Mouse (Mus musculus) embryonic facial prominence, embryonic 13.5 days (tissue): ENCODE measurements at regions not wholly inside any gene's neighbourhood (a gene's known extent, or its start where the extent isn't known, plus 50 kb on each side); places are given as distances from the start of the nearest gene placed in this dataset.

Source experiments
- ATAC-seq: fragments of 200-750 bp; cut with Nextera tagmentation; 2 replicates; pipeline ENCODE4 v1.8.0; 2017; ENCODE audit warnings: low read depth; ENCODE audit not compliant: insufficient number of reproducible peaks, insufficient read depth, low FRiP score, low TSS enrichment
- H3K27ac ChIP-seq: fragments of 300-500 bp; sonication (generic); 2 replicates; pipeline ENCODE4 v1.5.1; 2015; ENCODE audit warnings: moderate library complexity, mild to moderate bottlenecking, inconsistent platforms
- H3K27me3 ChIP-seq: fragments of 300-500 bp; sonication (generic); 2 replicates; pipeline ENCODE4 v1.6.1; 2015; ENCODE audit warnings: mild to moderate bottlenecking, inconsistent platforms
- H3K36me3 ChIP-seq: fragments of 300-500 bp; sonication (generic); 2 replicates; pipeline ENCODE4 v1.6.1; 2015; ENCODE audit warnings: mild to moderate bottlenecking, inconsistent platforms
- H3K4me1 ChIP-seq: fragments of 300-500 bp; sonication (generic); 2 replicates; pipeline ENCODE4 v1.6.1; 2015; ENCODE audit warnings: inconsistent platforms
- H3K4me2 ChIP-seq: fragments of 300-500 bp; sonication (generic); 2 replicates; pipeline ENCODE4 v1.6.1; 2015; ENCODE audit warnings: moderate library complexity, mild to moderate bottlenecking, inconsistent platforms
- H3K4me3 ChIP-seq: fragments of 300-500 bp; sonication (generic); 2 replicates; pipeline ENCODE4 v1.5.1; 2015; ENCODE audit warnings: mild to moderate bottlenecking, inconsistent platforms
- H3K9ac ChIP-seq: fragments of 300-500 bp; sonication (generic); 2 replicates; pipeline ENCODE4 v1.6.1; 2015; ENCODE audit warnings: mild to moderate bottlenecking, inconsistent platforms
- H3K9me3 ChIP-seq: fragments of 300-500 bp; sonication (generic); 2 replicates; pipeline ENCODE4 v1.6.1; 2016; ENCODE audit warnings: inconsistent platforms
- WGBS: fragments of 180-500 bp; shearing (Covaris S2); methylation state at CpG from one replicate; pipeline ENCODE4 v1.1.7; 2015; ENCODE audit warnings: mixed read lengths; 5-methylcytosine and 5-hydroxymethylcytosine counted together

GRCm38 (mm10) chr11:25330696-25331095, 879.9 kb downstream of the 5730522E02Rik start:
- no peaks in the 10 kb centered on the region for H3K4me1 ChIP-seq
- H3K27me3 ChIP-seq: no peaks in the 10 kb centered on the region
- 83% methylated on average over 4 of the region's 4 CpGs for WGBS
- H3K27ac ChIP-seq: no peak overlapping the region
- no peak overlapping the region for H3K4me3 ChIP-seq
- H3K9me3 ChIP-seq: no peaks in the 10 kb centered on the region
- H3K4me2 ChIP-seq: no peak overlapping the region
- ATAC-seq: no peak
- no peaks in the 10 kb centered on the region for H3K36me3 ChIP-seq
- no peak overlapping the region for H3K9ac ChIP-seq

DNA sequence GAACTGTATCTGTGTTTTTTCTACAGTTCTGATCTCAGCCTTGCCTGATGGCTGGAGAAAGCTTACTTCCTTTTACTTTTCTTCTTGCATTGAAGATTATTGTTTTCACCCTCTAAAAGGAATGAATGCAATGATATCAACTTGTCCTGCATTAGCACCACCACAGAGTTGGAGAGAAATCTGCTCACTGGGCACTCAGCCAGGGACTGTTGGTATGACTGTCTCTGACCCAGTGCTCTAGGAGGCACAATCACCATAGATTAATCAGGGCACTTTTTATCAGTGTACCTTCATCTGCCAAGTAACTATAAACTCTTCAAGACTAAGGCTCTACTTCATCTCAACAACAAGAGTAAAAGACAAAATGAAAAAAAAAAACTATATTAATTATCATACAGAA, 888.1 kb downstream of the 5730522E02Rik start:
- Histone ChIP-seq H3K27me3 (no peaks in the 10 kb centered on the region), H3K4me2 (no peak overlapping the region), H3K4me3 (no peak overlapping the region), H3K9ac (no peak overlapping the region), H3K9me3 (no peaks in the 10 kb centered on the region), H3K4me1 (no peaks in the 10 kb centered on the region), H3K36me3 (no peaks in the 10 kb centered on the region), H3K27ac (no peak overlapping the region)
- no peak for ATAC-seq

GRCm38 (mm10) chr11:25321494-25321893, 889.1 kb downstream of the 5730522E02Rik start:
- no peak overlapping the region for H3K4me3 ChIP-seq
- WGBS: 79% methylated on average over 4 of the region's 4 CpGs
- no peaks in the 10 kb centered on the region for H3K4me1 ChIP-seq
- no peak for ATAC-seq
- no peak overlapping the region for H3K4me2 ChIP-seq
- no peaks in the 10 kb centered on the region for H3K36me3 ChIP-seq
- no peaks in the 10 kb centered on the region for H3K27me3 ChIP-seq
- H3K27ac ChIP-seq: no peak overlapping the region
- no peak overlapping the region for H3K9ac ChIP-seq
- no peaks in the 10 kb centered on the region for H3K9me3 ChIP-seq

GRCm38 (mm10) chr11:25314645-25315044, 895.9 kb downstream of the 5730522E02Rik start:
- 0 out of 2 replicates have a peak, but pooled peaks cover 2% of the 10 kb centered on the region for H3K4me1 ChIP-seq
- ATAC-seq: no peak
- no peak overlapping the region for H3K4me2 ChIP-seq
- H3K9ac ChIP-seq: no peak overlapping the region
- H3K4me3 ChIP-seq: no peak overlapping the region
- no peaks in the 10 kb centered on the region for H3K27me3 ChIP-seq
- 57% methylated on average over 10 of the region's 10 CpGs for WGBS
- no peak overlapping the region for H3K27ac ChIP-seq
- no peaks in the 10 kb centered on the region for H3K36me3 ChIP-seq
- no peaks in the 10 kb centered on the region for H3K9me3 ChIP-seq

DNA sequence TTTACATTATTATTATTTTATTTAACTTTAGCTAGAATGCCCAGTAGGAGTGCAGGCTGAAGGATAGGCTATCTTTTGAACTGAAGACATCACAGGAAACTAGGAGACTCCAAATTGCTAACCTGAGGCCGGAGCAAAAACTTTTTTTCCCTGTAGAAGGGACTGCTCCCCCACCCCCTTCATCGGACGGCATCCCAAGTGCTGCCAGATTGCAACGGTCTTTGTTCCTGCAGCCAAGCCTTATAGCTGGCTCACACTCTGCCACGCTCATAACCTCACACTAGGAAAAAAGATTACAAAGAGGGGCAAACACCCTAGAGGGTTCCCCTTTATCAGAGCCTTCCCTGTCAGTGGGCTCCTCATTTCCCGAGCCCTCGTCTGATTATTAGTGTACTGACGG, 896.7 kb downstream of the 5730522E02Rik start:
- Histone ChIP-seq H3K4me2 (no peak overlapping the region), H3K27ac (no peak overlapping the region)

GRCm38 (mm10) chr11:25313308-25313707, 897.3 kb downstream of the 5730522E02Rik start:
- no peak overlapping the region for H3K4me3 ChIP-seq
- H3K36me3 ChIP-seq: no peaks in the 10 kb centered on the region
- no peaks in the 10 kb centered on the region for H3K27me3 ChIP-seq
- H3K4me2 ChIP-seq: no peak overlapping the region
- H3K9ac ChIP-seq: no peak overlapping the region
- H3K27ac ChIP-seq: no peak overlapping the region
- 55% methylated on average over 4 of the region's 4 CpGs for WGBS
- H3K4me1 ChIP-seq: 0 out of 2 replicates have a peak, but pooled peaks cover 2% of the 10 kb centered on the region
- no peak for ATAC-seq
- H3K9me3 ChIP-seq: no peaks in the 10 kb centered on the region

More for the DNA sequence above, 896.7 kb downstream of the 5730522E02Rik start:
- Histone ChIP-seq H3K9me3 (no peaks in the 10 kb centered on the region), H3K4me1 (0 out of 2 replicates have a peak, but pooled peaks cover 2% of the 10 kb centered on the region), H3K9ac (no peak overlapping the region), H3K27me3 (no peaks in the 10 kb centered on the region), H3K4me3 (no peak overlapping the region), H3K36me3 (no peaks in the 10 kb centered on the region)
- WGBS: 35% methylated on average over 8 of the region's 8 CpGs
- ATAC-seq: no peak

GRCm38 (mm10) chr11:25310754-25311153, 899.8 kb downstream of the 5730522E02Rik start:
- Histone ChIP-seq H3K36me3 (no peaks in the 10 kb centered on the region), H3K27me3 (no peaks in the 10 kb centered on the region), H3K9ac (no peak overlapping the region), H3K9me3 (no peaks in the 10 kb centered on the region), H3K4me1 (0 out of 2 replicates have a peak, but pooled peaks cover 2% of the 10 kb centered on the region), H3K27ac (no peak overlapping the region), H3K4me3 (no peak overlapping the region), H3K4me2 (no peak overlapping the region)
- ATAC-seq: no peak
- 44% methylated on average over 3 of the region's 3 CpGs for WGBS

GRCm38 (mm10) chr11:25301130-25301529, 909.4 kb downstream of the 5730522E02Rik start:
- no peak for ATAC-seq

DNA sequence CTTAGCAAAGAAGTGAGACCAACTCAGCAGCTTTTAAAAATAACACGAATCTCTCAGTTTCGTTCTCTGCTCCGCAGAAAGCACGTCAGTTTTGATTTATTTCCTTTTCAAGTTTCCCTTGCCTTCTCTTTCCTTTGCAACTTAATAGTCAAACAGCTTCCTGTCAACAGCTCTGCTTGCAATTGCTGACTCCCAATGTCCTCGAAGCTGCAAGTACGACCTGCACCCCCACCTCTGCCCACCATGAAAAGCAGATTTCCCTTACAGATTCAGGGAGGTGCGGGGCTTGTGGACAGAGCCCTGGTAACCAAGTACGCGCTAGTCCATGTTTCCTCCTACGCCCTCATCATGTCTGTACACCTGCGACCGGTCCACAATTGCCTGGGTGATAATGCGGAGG, 922.2 kb downstream of the 5730522E02Rik start:
- no peak for ATAC-seq
- WGBS: 39% methylated on average over 13 of the region's 13 CpGs

More at GRCm38 (mm10) chr11:25301130-25301529, 909.4 kb downstream of the 5730522E02Rik start:
- 21% methylated on average over 9 of the region's 9 CpGs for WGBS
- Histone ChIP-seq H3K4me1 (no peaks in the 10 kb centered on the region), H3K9me3 (no peaks in the 10 kb centered on the region), H3K9ac (no peak overlapping the region), H3K27ac (no peak overlapping the region), H3K27me3 (no peaks in the 10 kb centered on the region), H3K4me2 (peak overlapping the region; percentile 35; the same call in 1 of the 2 replicates), H3K4me3 (no peak overlapping the region), H3K36me3 (no peaks in the 10 kb centered on the region)

DNA sequence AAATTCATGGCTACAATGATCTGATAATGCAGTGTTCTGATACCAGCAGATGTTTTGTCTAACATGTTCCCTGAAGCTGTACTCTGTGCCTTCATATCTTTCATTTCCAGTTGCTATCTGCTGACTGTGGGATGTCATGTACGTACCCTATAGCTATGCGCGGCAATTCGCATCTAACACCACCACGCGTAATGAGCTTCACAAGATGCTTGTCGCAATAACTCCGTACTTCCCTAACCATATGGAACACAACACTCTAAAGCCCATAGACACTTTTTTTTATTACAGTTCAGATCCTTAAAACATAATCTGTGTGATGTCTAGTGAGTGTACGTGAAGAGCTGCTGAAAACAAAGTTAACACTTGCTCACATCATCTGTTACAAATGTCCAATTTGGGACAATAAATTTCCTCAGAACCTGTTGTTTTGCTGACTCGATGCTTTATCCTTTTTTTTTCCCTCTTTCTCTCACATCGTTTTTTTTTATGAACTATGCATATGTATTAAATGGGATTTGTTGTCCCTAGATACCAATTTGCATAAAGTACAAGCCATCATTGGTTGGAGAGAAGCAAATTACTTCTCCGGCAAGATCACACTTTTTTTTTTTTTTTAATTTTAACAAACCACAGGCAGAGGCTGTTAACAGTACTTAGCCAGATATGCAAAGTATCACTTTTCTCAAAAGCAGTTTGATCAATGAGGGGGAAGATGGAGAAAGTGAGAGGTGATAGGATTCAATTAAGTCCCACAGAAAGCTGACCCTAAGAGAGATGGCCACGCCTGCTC, 922.9 kb downstream of the 5730522E02Rik start:
- Histone ChIP-seq H3K4me3 (0 out of 2 replicates have a peak overlapping the region, but pooled peaks have one; percentile 13), H3K27ac (no peak overlapping the region)
- ATAC-seq: no peak

More for the DNA sequence above, 922.2 kb downstream of the 5730522E02Rik start:
- no peak overlapping the region for H3K27ac ChIP-seq
- peaks cover 7% of the 10 kb centered on the region; the same call in 1 of the 2 replicates for H3K4me1 ChIP-seq
- H3K36me3 ChIP-seq: no peaks in the 10 kb centered on the region
- H3K4me3 ChIP-seq: peak overlapping the region; percentile 13; the same call in 1 of the 2 replicates
- H3K27me3 ChIP-seq: no peaks in the 10 kb centered on the region
- peak overlapping the region; percentile 44 for H3K4me2 ChIP-seq
- 0 out of 2 replicates have a peak overlapping the region, but pooled peaks have one; percentile 22 for H3K9ac ChIP-seq
- H3K9me3 ChIP-seq: no peaks in the 10 kb centered on the region

DNA sequence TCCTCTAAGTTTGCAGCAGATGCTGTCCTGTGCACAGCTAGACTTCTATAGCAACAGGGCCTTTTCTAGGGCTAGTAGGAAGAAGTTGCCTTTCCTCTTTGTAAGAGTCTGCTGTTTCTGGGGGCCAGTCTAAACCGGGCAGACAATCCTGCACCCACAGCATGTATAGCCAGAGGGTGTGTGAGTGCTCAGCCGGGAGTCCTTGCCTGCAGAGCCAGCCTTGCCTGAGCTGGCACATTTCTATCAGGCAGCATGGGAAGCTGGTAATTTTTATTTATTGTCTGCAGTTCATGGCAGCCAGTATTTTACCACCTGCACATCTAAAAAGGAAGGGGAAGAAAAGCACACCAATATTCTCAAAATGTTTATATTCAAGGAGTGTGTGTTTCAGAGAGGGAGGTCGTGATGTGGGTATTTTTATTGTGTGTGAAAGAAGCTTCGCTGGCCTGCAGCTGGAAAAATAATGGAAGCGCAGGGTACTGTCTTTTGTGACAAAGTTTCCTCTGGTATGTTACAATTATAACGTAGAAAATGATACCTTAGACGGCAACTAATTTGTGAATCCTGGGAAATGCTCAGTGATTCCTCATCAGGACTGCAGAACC, 940.5 kb downstream of the 5730522E02Rik start:
- Histone ChIP-seq H3K9me3 (no peaks in the 10 kb centered on the region), H3K36me3 (no peaks in the 10 kb centered on the region), H3K9ac (no peak overlapping the region), H3K4me2 (no peak overlapping the region), H3K27ac (no peak overlapping the region), H3K4me1 (peaks cover 7% of the 10 kb centered on the region; the same call in 1 of the 2 replicates), H3K27me3 (no peaks in the 10 kb centered on the region), H3K4me3 (no peak overlapping the region)
- 19% methylated on average over 7 of the region's 7 CpGs for WGBS
- ATAC-seq: no peak

More for the DNA sequence above, 922.9 kb downstream of the 5730522E02Rik start:
- no peak overlapping the region for H3K9ac ChIP-seq
- no peaks in the 10 kb centered on the region for H3K27me3 ChIP-seq
- H3K4me1 ChIP-seq: peaks cover 7% of the 10 kb centered on the region; the same call in 1 of the 2 replicates
- no peaks in the 10 kb centered on the region for H3K36me3 ChIP-seq
- WGBS: 77% methylated on average over 13 of the region's 13 CpGs
- H3K4me2 ChIP-seq: peak overlapping the region; percentile 44
- H3K9me3 ChIP-seq: no peaks in the 10 kb centered on the region

GRCm38 (mm10) chr11:25262906-25263305, 947.7 kb downstream of the 5730522E02Rik start:
- H3K27ac ChIP-seq: no peak overlapping the region
- no peaks in the 10 kb centered on the region for H3K9me3 ChIP-seq
- no peaks in the 10 kb centered on the region for H3K36me3 ChIP-seq
- H3K27me3 ChIP-seq: no peaks in the 10 kb centered on the region
- H3K9ac ChIP-seq: no peak overlapping the region
- H3K4me1 ChIP-seq: no peaks in the 10 kb centered on the region
- ATAC-seq: no peak
- 32% methylated on average over 4 of the region's 4 CpGs for WGBS
- no peak overlapping the region for H3K4me3 ChIP-seq
- no peak overlapping the region for H3K4me2 ChIP-seq
